Mouse (Mus musculus): ENCODE data around the gene Nfyc. TPM values are rescaled to one million over a fixed set of nuclear protein-coding genes. Genes with fewer than 3 reads are reported as not detected.

The Nfyc gene
- polyA plus RNA-seq, 2 experiments from 2014 or later, result 64.7 to 67.5 TPM

GRCm38 (mm10) chr4:120747941-120748866, 83.2 kb downstream of the Nfyc start, which contains the start of gene Kcnq4:
Gene Kcnq4 (minus strand): TSS chr4:120748612.
- ATAC-seq, result no peak

- no peak for ATAC-seq
Measured at GRCm38 (mm10) chr4:120747243-120747792, 84.1 kb downstream of the Nfyc start.

- ATAC-seq, result no peak
Measured at GRCm38 (mm10) chr4:120746552-120747150, 84.7 kb downstream of the Nfyc start.

- ATAC-seq, result no peak
Measured at GRCm38 (mm10) chr4:120745731-120746551, 85.4 kb downstream of the Nfyc start.

- ATAC-seq, result no peak
Measured at GRCm38 (mm10) chr4:120743636-120744035, 87.7 kb downstream of the Nfyc start.

GRCm38 (mm10) chr4:120741303-120741702, 90.1 kb downstream of the Nfyc start:
- no peak for ATAC-seq

GRCm38 (mm10) chr4:120734012-120734622, 97.3 kb downstream of the Nfyc start:
- no peak for ATAC-seq

- ATAC-seq, result no peak
Measured at GRCm38 (mm10) chr4:120732737-120733136, 98.6 kb downstream of the Nfyc start.

- peak; percentile 79 for ATAC-seq
Measured at GRCm38 (mm10) chr4:120731030-120731644, 100.2 kb downstream of the Nfyc start.

GRCm38 (mm10) chr4:120730574-120730973, 100.8 kb downstream of the Nfyc start:
- peak; percentile 19 for ATAC-seq

- ATAC-seq, result no peak
Measured at GRCm38 (mm10) chr4:120730146-120730545, 101.2 kb downstream of the Nfyc start.

GRCm38 (mm10) chr4:120729441-120729840, 101.9 kb downstream of the Nfyc start:
- ATAC-seq, result no peak

- ATAC-seq, result no peak
Measured at GRCm38 (mm10) chr4:120727842-120728241, 103.5 kb downstream of the Nfyc start.

GRCm38 (mm10) chr4:120726174-120726573, 105.2 kb downstream of the Nfyc start:
- no peak for ATAC-seq

GRCm38 (mm10) chr4:120725516-120726090, 105.8 kb downstream of the Nfyc start:
- no peak for ATAC-seq

GRCm38 (mm10) chr4:120721574-120721973, 109.8 kb downstream of the Nfyc start:
- no peak for ATAC-seq

GRCm38 (mm10) chr4:120719152-120719551, 112.2 kb downstream of the Nfyc start:
- ATAC-seq, result no peak

GRCm38 (mm10) chr4:120717591-120717990, 113.8 kb downstream of the Nfyc start:
- ATAC-seq, result no peak

GRCm38 (mm10) chr4:120716765-120717164, 114.6 kb downstream of the Nfyc start:
- peak; percentile 53 for ATAC-seq

GRCm38 (mm10) chr4:120716141-120716571, 115.2 kb downstream of the Nfyc start:
- ATAC-seq, result peak; percentile 82

GRCm38 (mm10) chr4:120713856-120714497, 117.4 kb downstream of the Nfyc start:
- no peak for ATAC-seq
